Mouse (Mus musculus) E14TG2a.4 (cell line): Measurements from ENCODE around the gene Prtg.
A peak's percentile ranks its signal among the peaks of the same experiment; 100 is the strongest.

Experiments used
- H3K27me3 ChIP-seq: 2 replicates; pipeline ENCODE4 v1.6.1; 2014; ENCODE audit warnings: low read length, control low read depth; ENCODE audit not compliant: insufficient read depth
- H3K36me3 ChIP-seq: 2 replicates; pipeline ENCODE4 v1.6.1; 2014; ENCODE audit warnings: low read length, control low read depth; ENCODE audit not compliant: insufficient read depth
- H3K4me1 ChIP-seq: replicated peaks from 2 replicates; pipeline ENCODE4 v1.6.1; 2014; ENCODE audit warnings: low read depth, low read length, control low read depth
- H3K4me3 ChIP-seq: replicated peaks from 2 replicates; pipeline ENCODE4 v1.5.1; 2014; ENCODE audit warnings: mild to moderate bottlenecking, low read length
- H3K9me3 ChIP-seq: 2 replicates; pipeline ENCODE4 v1.6.1; 2014; ENCODE audit warnings: low read length, control low read depth
- CTCF ChIP-seq: conservative IDR thresholded peaks from 2 replicates; pipeline ENCODE4 v1.5.1; 2014; ENCODE audit warnings: low read length
- NANOG ChIP-seq: IDR thresholded peaks from 2 replicates; pipeline ENCODE4 v1.6.1; 2014; ENCODE audit warnings: borderline replicate concordance, low read length, mixed read lengths
- POU5F1 ChIP-seq: IDR thresholded peaks from 2 replicates; pipeline ENCODE4 v1.6.1; 2014; ENCODE audit warnings: low read length, borderline replicate concordance

Gene Prtg

GRCm38 (mm10) chr9:72875878-72876277, 69.2 kb downstream of the Prtg start:
- peaks cover 55% of the 10 kb centered on the region for H3K4me1 ChIP-seq
- no peaks in the 10 kb centered on the region for H3K27me3 ChIP-seq
- H3K4me3 ChIP-seq, result no peak overlapping the region
- TF ChIP-seq NANOG (no peak), CTCF (peak; percentile 62)
- no peaks in the 10 kb centered on the region for H3K9me3 ChIP-seq
- no peaks in the 10 kb centered on the region for H3K36me3 ChIP-seq

- Histone ChIP-seq H3K27me3 (no peaks in the 10 kb centered on the region), H3K4me3 (no peak overlapping the region), H3K36me3 (no peaks in the 10 kb centered on the region), H3K9me3 (no peaks in the 10 kb centered on the region), H3K4me1 (peaks cover 54% of the 10 kb centered on the region)
- TF ChIP-seq CTCF (no peak), POU5F1 (no peak), NANOG (no peak)
These were observed 71.2 kb downstream of the Prtg start for GRCm38 (mm10) chr9:72877905-72878304.

GRCm38 (mm10) chr9:72878656-72879055, 72.0 kb downstream of the Prtg start:
- TF ChIP-seq NANOG (no peak), POU5F1 (no peak), CTCF (no peak)
- Histone ChIP-seq H3K9me3 (no peaks in the 10 kb centered on the region), H3K4me1 (peaks cover 53% of the 10 kb centered on the region), H3K4me3 (no peak overlapping the region), H3K27me3 (no peaks in the 10 kb centered on the region), H3K36me3 (no peaks in the 10 kb centered on the region)

GRCm38 (mm10) chr9:72879601-72880000, 72.9 kb downstream of the Prtg start:
- H3K4me3 ChIP-seq, result no peak overlapping the region
- no peaks in the 10 kb centered on the region for H3K27me3 ChIP-seq
- TF ChIP-seq CTCF (no peak), NANOG (no peak), POU5F1 (no peak)
- H3K9me3 ChIP-seq, result no peaks in the 10 kb centered on the region
- peaks cover 51% of the 10 kb centered on the region for H3K4me1 ChIP-seq
- no peaks in the 10 kb centered on the region for H3K36me3 ChIP-seq

GRCm38 (mm10) chr9:72880225-72880960, 73.7 kb downstream of the Prtg start:
- Histone ChIP-seq H3K27me3 (no peaks in the 10 kb centered on the region), H3K4me3 (peak overlapping the region; percentile 39; the same call in 1 of the 2 replicates)
- TF ChIP-seq NANOG (no peak), CTCF (no peak), POU5F1 (no peak)

GRCm38 (mm10) chr9:72881026-72881768, 74.5 kb downstream of the Prtg start:
- no peaks in the 10 kb centered on the region for H3K36me3 ChIP-seq
- H3K9me3 ChIP-seq, result no peaks in the 10 kb centered on the region
- peaks cover 51% of the 10 kb centered on the region for H3K4me1 ChIP-seq
- peak overlapping the region; percentile 23; the same call in 1 of the 2 replicates for H3K4me3 ChIP-seq
- no peaks in the 10 kb centered on the region for H3K27me3 ChIP-seq
- no peak for TF ChIP-seq NANOG
- TF ChIP-seq POU5F1, result no peak
- TF ChIP-seq CTCF, result no peak

More at GRCm38 (mm10) chr9:72880225-72880960, 73.7 kb downstream of the Prtg start:
- Histone ChIP-seq H3K9me3 (no peaks in the 10 kb centered on the region), H3K4me1 (peaks cover 51% of the 10 kb centered on the region), H3K36me3 (no peaks in the 10 kb centered on the region)

- no peak for TF ChIP-seq POU5F1
- no peak for TF ChIP-seq NANOG
- TF ChIP-seq CTCF, result peak; percentile 89
- peaks cover 61% of the 10 kb centered on the region for H3K4me1 ChIP-seq
- no peaks in the 10 kb centered on the region for H3K36me3 ChIP-seq
- no peaks in the 10 kb centered on the region for H3K27me3 ChIP-seq
- no peaks in the 10 kb centered on the region for H3K9me3 ChIP-seq
- H3K4me3 ChIP-seq, result no peak overlapping the region
These were observed 77.3 kb downstream of the Prtg start for GRCm38 (mm10) chr9:72883940-72884339.

- Histone ChIP-seq H3K27me3 (no peaks in the 10 kb centered on the region), H3K4me3 (no peak overlapping the region), H3K4me1 (peaks cover 30% of the 10 kb centered on the region), H3K36me3 (peaks cover 10% of the 10 kb centered on the region; the same call in 1 of the 2 replicates), H3K9me3 (no peaks in the 10 kb centered on the region)
- TF ChIP-seq CTCF (peak; percentile 68), POU5F1 (no peak), NANOG (no peak)
These were observed 83.1 kb downstream of the Prtg start for GRCm38 (mm10) chr9:72889777-72890176.
